Mouse (Mus musculus) myocyte (in vitro differentiated cells): ENCODE results near the gene Creb1.

Experiments used
- E2F4 ChIP-seq: IDR thresholded peaks from one replicate; pipeline ENCODE4 v1.6.1; 2011; ENCODE audit warnings: mild to moderate bottlenecking, control low read depth, moderate library complexity; ENCODE audit not compliant: insufficient read depth
- MAX ChIP-seq: IDR thresholded peaks from one replicate; pipeline ENCODE4 v1.6.1; 2011; ENCODE audit warnings: low read depth, mild to moderate bottlenecking, control low read depth
- MYOG ChIP-seq, 3 experiments: IDR thresholded peaks; one replicate each; pipeline ENCODE4 v1.6.1; 2011; ENCODE audit warnings: control low read depth in 2 of 3, low read depth in 2 of 3, mild to moderate bottlenecking in 2 of 3; ENCODE audit not compliant: insufficient read length in 2 of 3, control insufficient read depth in 1 of 3, insufficient read depth in 1 of 3
- POLR2A ChIP-seq: IDR thresholded peaks from one replicate; pipeline ENCODE4 v1.6.1; 2011; ENCODE audit warnings: low read depth, mild to moderate bottlenecking, control low read depth, moderate library complexity; ENCODE audit not compliant: insufficient read length
- POLR2AphosphoS2 ChIP-seq: IDR thresholded peaks from one replicate; pipeline ENCODE4 v1.6.1; 2011; ENCODE audit warnings: low read depth, control low read depth; ENCODE audit not compliant: insufficient read length
- TCF12 ChIP-seq: IDR thresholded peaks from one replicate; pipeline ENCODE4 v1.6.1; 2011; ENCODE audit warnings: mild to moderate bottlenecking, control low read depth; ENCODE audit not compliant: poor library complexity, insufficient read depth, severe bottlenecking
- USF1 ChIP-seq: IDR thresholded peaks from one replicate; pipeline ENCODE4 v1.6.1; 2011; ENCODE audit warnings: low read depth, mild to moderate bottlenecking, control low read depth, moderate library complexity

DNA sequence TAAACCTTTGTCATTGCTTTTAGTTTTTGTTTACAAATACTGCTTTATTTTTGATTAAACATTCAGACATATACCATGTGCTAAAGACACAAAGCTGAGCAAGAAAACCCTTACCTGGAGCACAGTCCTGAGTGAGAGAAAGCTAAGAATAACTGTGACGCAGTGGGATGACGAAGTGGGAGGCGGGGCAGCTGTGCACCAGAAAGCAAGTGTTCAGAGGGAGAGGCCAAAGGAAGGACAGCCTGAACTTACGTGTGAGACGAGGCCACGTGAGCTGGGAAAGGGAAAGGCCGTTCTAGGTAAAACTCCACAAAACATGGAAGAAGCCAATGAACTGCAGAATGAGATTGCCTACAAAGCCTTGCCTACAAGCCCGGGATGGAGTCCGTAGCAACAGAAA, 77.5 kb downstream of the Creb1 start:
- TF ChIP-seq MYOG (IDR thresholded peaks at IDR 0.05; ENCODE audit: control insufficient read depth in 1 of 3, insufficient read depth in 1 of 3, insufficient read length in 2 of 3, low read depth in 2 of 3) (peak in 2 of 3 experiments; percentile 48 to 84), POLR2A (no peak), MAX (no peak), POLR2AphosphoS2 (no peak), TCF12 (no peak), USF1 (no peak), E2F4 (no peak)
